Mouse (Mus musculus): ENCODE results near the gene Sox5.
A peak's percentile ranks its signal among the peaks of the same experiment; 100 is the strongest.

The Sox5 gene

GRCm38 (mm10) chr6:144337436-144337969 is 444.3 kb downstream of the Sox5 start:
- DNase-seq (ENCODE audit: extremely low spot score, low spot score), result no peak

GRCm38 (mm10) chr6:144336789-144337188 is 445.0 kb downstream of the Sox5 start:
- DNase-seq (ENCODE audit: extremely low spot score, low spot score), result no peak

GRCm38 (mm10) chr6:144333146-144333545 is 448.6 kb downstream of the Sox5 start:
- no peak for DNase-seq (ENCODE audit: extremely low spot score, low spot score)

- no peak for DNase-seq (ENCODE audit: extremely low spot score, low spot score)
Measured at GRCm38 (mm10) chr6:144332027-144332426, 449.8 kb downstream of the Sox5 start.

GRCm38 (mm10) chr6:144329311-144329930 is 452.4 kb downstream of the Sox5 start:
- no peak for DNase-seq (ENCODE audit: extremely low spot score, low spot score)

GRCm38 (mm10) chr6:144328779-144329178 is 453.0 kb downstream of the Sox5 start:
- DNase-seq (ENCODE audit: extremely low spot score, low spot score), result no peak

- no peak for DNase-seq (ENCODE audit: extremely low spot score, low spot score)
Measured at GRCm38 (mm10) chr6:144326817-144327216, 455.0 kb downstream of the Sox5 start.

GRCm38 (mm10) chr6:144323372-144323771 is 458.4 kb downstream of the Sox5 start:
- no peak for DNase-seq (ENCODE audit: extremely low spot score, low spot score)

- no peak for DNase-seq (ENCODE audit: extremely low spot score, low spot score)
Measured at GRCm38 (mm10) chr6:144322297-144323047, 459.3 kb downstream of the Sox5 start.

GRCm38 (mm10) chr6:144320327-144320726 is 461.4 kb downstream of the Sox5 start:
- DNase-seq (ENCODE audit: extremely low spot score, low spot score), result no peak

- no peak for DNase-seq (ENCODE audit: extremely low spot score, low spot score)
Measured at GRCm38 (mm10) chr6:144319717-144320116, 462.1 kb downstream of the Sox5 start.

- DNase-seq (ENCODE audit: extremely low spot score, low spot score), result peak; percentile 31
Measured at GRCm38 (mm10) chr6:144312781-144313754, 468.7 kb downstream of the Sox5 start.

- DNase-seq (ENCODE audit: extremely low spot score, low spot score), result no peak
Measured at GRCm38 (mm10) chr6:144312282-144312780, 469.4 kb downstream of the Sox5 start.

- DNase-seq (ENCODE audit: extremely low spot score, low spot score), result no peak
Measured at GRCm38 (mm10) chr6:144311754-144312153, 470.0 kb downstream of the Sox5 start.

- DNase-seq (ENCODE audit: extremely low spot score, low spot score), result no peak
Measured at GRCm38 (mm10) chr6:144309171-144309570, 472.6 kb downstream of the Sox5 start.

GRCm38 (mm10) chr6:144307551-144308149 is 474.1 kb downstream of the Sox5 start:
- DNase-seq (ENCODE audit: extremely low spot score, low spot score), result no peak

- no peak for DNase-seq (ENCODE audit: extremely low spot score, low spot score)
Measured at GRCm38 (mm10) chr6:144302823-144303222, 479.0 kb downstream of the Sox5 start.

- DNase-seq (ENCODE audit: extremely low spot score, low spot score), result no peak
Measured at GRCm38 (mm10) chr6:144301082-144301481, 480.7 kb downstream of the Sox5 start.

GRCm38 (mm10) chr6:144299503-144299858 is 482.3 kb downstream of the Sox5 start:
- peak; percentile 23 for DNase-seq (ENCODE audit: extremely low spot score, low spot score)

- peak; percentile 21 for DNase-seq (ENCODE audit: extremely low spot score, low spot score)
Measured at GRCm38 (mm10) chr6:144298641-144299502, 482.9 kb downstream of the Sox5 start.

Measured in neural tube, embryonic 10.5 days (tissue).